ENCODE assay signal across 24 mouse cellular contexts in the genomic region with DNA sequence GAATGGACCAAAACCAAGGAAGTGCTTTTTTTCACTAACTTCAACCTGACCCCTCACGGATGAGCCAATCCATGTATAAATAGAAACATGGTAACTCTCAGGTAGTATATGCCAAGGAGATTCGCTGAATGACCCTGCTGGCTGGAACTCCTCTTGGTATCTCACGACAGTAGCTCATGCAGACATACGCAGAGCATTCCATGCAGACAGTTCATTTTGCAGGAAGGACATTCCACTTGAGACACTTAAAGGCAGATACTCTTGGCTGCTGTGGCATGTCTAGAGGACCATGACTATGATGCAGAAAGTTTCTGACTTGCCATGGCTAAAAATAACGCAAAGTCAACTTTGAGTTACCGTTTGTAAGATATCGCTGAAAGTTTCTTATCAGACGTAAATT.
DNase-seq lines count a peak whose midpoint lies in the region; ATAC-seq and TF ChIP-seq lines count a peak whose summit lies in the region.
"Had no signal": no experiment of that assay in that cellular context is flagged by ENCODE, and none has a peak within 500 bp of the region (broad histone marks: within the 10 kb centered on the region; RNA-seq: fewer than 3 reads in every experiment).

No protein-coding gene starts in this region.

- intact Hi-C loops in heart, postnatal 14 days (cut with DNase I) = no loop called here
- intact Hi-C loops in heart, adult 2 months (cut with DNase I) = no loop called here

- H3K4me2 ChIP-seq in heart, embryonic 12.5 days = peak overlapping the region; percentile 26; the same call in 1 of the 2 replicates
- H3K4me2 ChIP-seq in heart, embryonic 14.5 days (ENCODE audit: low read length) = no peak overlapping the region
- 0 out of 2 replicates have a peak overlapping the region, but pooled peaks have one; percentile 18 for H3K4me2 ChIP-seq in heart, embryonic 16.5 days (ENCODE audit: low read depth, low read length)
- no peak overlapping the region for H3K4me2 ChIP-seq in stomach, postnatal 0 days (replicated peaks; ENCODE audit: low read depth)
- H3K4me2 ChIP-seq: embryonic facial prominence, embryonic 13.5 days; embryonic facial prominence, embryonic 15.5 days; forebrain, embryonic 12.5 days had no signal

- no peak for DNase-seq in heart, postnatal 14 days
- no peak for DNase-seq in heart, adult 18-20 months
- no peak for DNase-seq in heart, adult 2 months
- peak; percentile 19 for DNase-seq in skeletal muscle tissue, adult 2 months (ENCODE audit: low read depth, low spot score)
- DNase-seq in stomach, postnatal 0 days (ENCODE audit: low spot score) = no peak
- DNase-seq: adrenal gland, adult 2 months; adrenal gland, postnatal 10 days; adrenal gland, postnatal 25 days; cerebellum, adult 11 months; cerebellum, adult 18-20 months; cerebellum, adult 8-10 months; cerebellum, adult 9-11 months; cerebellum, postnatal 14 days; cerebellum, postnatal 36 days; embryo, embryonic 11 days had no signal

- no peaks in the 10 kb centered on the region for H3K36me3 ChIP-seq in heart, embryonic 12.5 days
- H3K36me3 ChIP-seq in heart, embryonic 14.5 days (ENCODE audit: control insufficient read depth, insufficient read depth, low read length) = no peaks in the 10 kb centered on the region
- H3K36me3 ChIP-seq in heart, embryonic 16.5 days (ENCODE audit: control insufficient read depth, insufficient read depth) = no peaks in the 10 kb centered on the region
- H3K36me3 ChIP-seq in heart, adult 2 months (ENCODE audit: control insufficient read depth, insufficient read depth, low read length) = no peaks in the 10 kb centered on the region
- H3K36me3 ChIP-seq in stomach, postnatal 0 days (ENCODE audit: control insufficient read depth, insufficient read depth, low read length) = no peaks in the 10 kb centered on the region
- H3K36me3 ChIP-seq: embryonic facial prominence, embryonic 13.5 days; embryonic facial prominence, embryonic 15.5 days; forebrain, embryonic 10.5 days; forebrain, embryonic 12.5 days had no signal

- H3K9me3 ChIP-seq in heart, embryonic 12.5 days (replicated peaks) = no peaks in the 10 kb centered on the region
- H3K9me3 ChIP-seq in heart, embryonic 14.5 days (ENCODE audit: control insufficient read depth, low read length) = no peaks in the 10 kb centered on the region
- H3K9me3 ChIP-seq in heart, embryonic 16.5 days (replicated peaks; ENCODE audit: control insufficient read depth, low read length) = no peaks in the 10 kb centered on the region
- H3K9me3 ChIP-seq in stomach, postnatal 0 days (ENCODE audit: control insufficient read depth, low read length) = no peaks in the 10 kb centered on the region
- H3K9me3 ChIP-seq: embryonic facial prominence, embryonic 13.5 days; embryonic facial prominence, embryonic 15.5 days; forebrain, embryonic 10.5 days; forebrain, embryonic 12.5 days had no signal

- no peak for TF ChIP-seq EP300 in heart, adult 2 months (IDR thresholded peaks at IDR 0.05; ENCODE audit: insufficient read depth, low read depth, low read length)
- no peak for TF ChIP-seq EP300 in stomach, postnatal 0 days (optimal IDR thresholded peaks at IDR 0.05)

- TF ChIP-seq POLR2A in heart, adult 2 months (IDR thresholded peaks at IDR 0.05; ENCODE audit: insufficient read depth, low read depth, low read length) = no peak

- no peak for TF ChIP-seq CTCF in heart, adult 2 months (IDR thresholded peaks at IDR 0.05)
- TF ChIP-seq CTCF in stomach, postnatal 0 days (IDR thresholded peaks at IDR 0.05; ENCODE audit: low read depth) = no peak

- H3K79me2 ChIP-seq in heart, adult 2 months (replicated peaks; ENCODE audit: control insufficient read depth, insufficient read depth, low read length) = no peaks in the 10 kb centered on the region

- peaks cover 18% of the 10 kb centered on the region for H3K4me1 ChIP-seq in heart, embryonic 12.5 days (replicated peaks)
- peaks cover 2 to 12% of the 10 kb centered on the region in 2 experiments; a peak in 3 of 4 replicates for H3K4me1 ChIP-seq in heart, embryonic 14.5 days (ENCODE audit: control insufficient read depth in 2 of 2, insufficient read depth in 2 of 2, low read length in 2 of 2)
- peaks cover 9% of the 10 kb centered on the region for H3K4me1 ChIP-seq in heart, embryonic 16.5 days (ENCODE audit: control insufficient read depth, insufficient read depth, low read length)
- no peaks in the 10 kb centered on the region for H3K4me1 ChIP-seq in heart, adult 2 months (ENCODE audit: control insufficient read depth, insufficient read depth, low read length)
- H3K4me1 ChIP-seq in stomach, postnatal 0 days (replicated peaks; ENCODE audit: control insufficient read depth, insufficient read depth) = no peaks in the 10 kb centered on the region
- H3K4me1 ChIP-seq: embryonic facial prominence, embryonic 15.5 days; forebrain, embryonic 10.5 days; forebrain, embryonic 12.5 days had no signal

- no peak overlapping the region for H3K27ac ChIP-seq in heart, embryonic 12.5 days (ENCODE audit: poor library complexity, severe bottlenecking)
- H3K27ac ChIP-seq in heart, embryonic 14.5 days (replicated peaks in 1 of 2; ENCODE audit: control insufficient read depth in 1 of 2, insufficient read depth in 1 of 2, low read depth in 2 of 2, low read length in 2 of 2) = peak overlapping the region in 1 of 2 experiments; percentile 12; a peak in 1 of 4 replicates
- H3K27ac ChIP-seq in heart, embryonic 16.5 days (ENCODE audit: low read length) = no peak overlapping the region
- no peak overlapping the region for H3K27ac ChIP-seq in heart, adult 2 months
- H3K27ac ChIP-seq in stomach, postnatal 0 days (replicated peaks) = no peak overlapping the region
- H3K27ac ChIP-seq: embryonic facial prominence, embryonic 13.5 days; embryonic facial prominence, embryonic 15.5 days; forebrain, embryonic 10.5 days; forebrain, embryonic 12.5 days had no signal

- no peaks in the 10 kb centered on the region for H3K27me3 ChIP-seq in heart, embryonic 12.5 days (replicated peaks)
- no peaks in the 10 kb centered on the region for H3K27me3 ChIP-seq in heart, embryonic 14.5 days (ENCODE audit: control insufficient read depth, insufficient read depth, low read length)
- no peaks in the 10 kb centered on the region for H3K27me3 ChIP-seq in heart, embryonic 16.5 days (ENCODE audit: control insufficient read depth, insufficient read depth, low read length)
- H3K27me3 ChIP-seq in heart, adult 2 months (ENCODE audit: control insufficient read depth, insufficient read depth, low read length) = no peaks in the 10 kb centered on the region
- H3K27me3 ChIP-seq in stomach, postnatal 0 days (ENCODE audit: control insufficient read depth, insufficient read depth, low read length) = no peaks in the 10 kb centered on the region
- H3K27me3 ChIP-seq: embryonic facial prominence, embryonic 13.5 days; embryonic facial prominence, embryonic 15.5 days; forebrain, embryonic 12.5 days had no signal

- WGBS in heart, embryonic 12.5 days = 35% methylated on average over 8 of the region's 8 CpGs
- WGBS in heart, embryonic 14.5 days = 19% methylated on average over 8 of the region's 8 CpGs
- WGBS in heart, embryonic 16.5 days = 29% methylated on average over 8 of the region's 8 CpGs
- WGBS in heart, adult 2 months = 41% methylated on average over 8 of the region's 8 CpGs
- 79% methylated on average over 8 of the region's 8 CpGs for WGBS in stomach, postnatal 0 days

- peak; percentile 45; the same call in 1 of the 2 replicates for ATAC-seq in heart, embryonic 12.5 days (ENCODE audit: insufficient number of reproducible peaks, low FRiP score)
- ATAC-seq in heart, embryonic 14.5 days (ENCODE audit: insufficient number of reproducible peaks, insufficient read depth, low FRiP score, low read depth) = peak; percentile 26; the same call in 1 of the 2 replicates
- peak; percentile 72; the same call in 1 of the 2 replicates for ATAC-seq in heart, embryonic 16.5 days (replicated peaks; ENCODE audit: extremely low read depth, insufficient read depth, low FRiP score)
- ATAC-seq in stomach, postnatal 0 days (ENCODE audit: low FRiP score, low TSS enrichment) = no peak
- ATAC-seq: forebrain, embryonic 14.5 days had no signal

- H3K9ac ChIP-seq in heart, embryonic 12.5 days = no peak overlapping the region
- H3K9ac ChIP-seq in heart, embryonic 14.5 days (ENCODE audit: low read length) = no peak overlapping the region
- H3K9ac ChIP-seq in heart, embryonic 16.5 days (ENCODE audit: low read length) = no peak overlapping the region
- no peak overlapping the region for H3K9ac ChIP-seq in heart, adult 2 months (ENCODE audit: low read depth, low read length)
- no peak overlapping the region for H3K9ac ChIP-seq in stomach, postnatal 0 days (ENCODE audit: low read length)
- H3K9ac ChIP-seq: embryonic facial prominence, embryonic 13.5 days; embryonic facial prominence, embryonic 15.5 days; forebrain, embryonic 12.5 days had no signal

- H3K4me3 ChIP-seq in heart, embryonic 12.5 days = no peak overlapping the region
- H3K4me3 ChIP-seq in heart, embryonic 14.5 days (ENCODE audit: control insufficient read depth in 1 of 2, insufficient read depth in 1 of 2, low read depth in 1 of 2, low read length in 2 of 2) = no peak overlapping the region
- no peak overlapping the region for H3K4me3 ChIP-seq in heart, embryonic 16.5 days (ENCODE audit: low read length)
- H3K4me3 ChIP-seq in heart, adult 2 months = no peak overlapping the region
- no peak overlapping the region for H3K4me3 ChIP-seq in stomach, postnatal 0 days (ENCODE audit: low read depth, low read length)
- H3K4me3 ChIP-seq: embryonic facial prominence, embryonic 13.5 days; embryonic facial prominence, embryonic 15.5 days; erythroblast, embryonic 14.5 days; forebrain, embryonic 10.5 days; forebrain, embryonic 12.5 days had no signal

Comparison
In these comparisons a context has a peak if more than half of its experiments do, and no peak if none do; other contexts are left out.
1. H3K4me2 ChIP-seq: peak in heart, embryonic 12.5 days (single experiment) and heart, embryonic 16.5 days (single experiment); none in heart, embryonic 14.5 days (single experiment) and stomach, postnatal 0 days (single experiment).